Mouse (Mus musculus): ENCODE measurements around the gene Pknox1.

The Pknox1 gene

DNA sequence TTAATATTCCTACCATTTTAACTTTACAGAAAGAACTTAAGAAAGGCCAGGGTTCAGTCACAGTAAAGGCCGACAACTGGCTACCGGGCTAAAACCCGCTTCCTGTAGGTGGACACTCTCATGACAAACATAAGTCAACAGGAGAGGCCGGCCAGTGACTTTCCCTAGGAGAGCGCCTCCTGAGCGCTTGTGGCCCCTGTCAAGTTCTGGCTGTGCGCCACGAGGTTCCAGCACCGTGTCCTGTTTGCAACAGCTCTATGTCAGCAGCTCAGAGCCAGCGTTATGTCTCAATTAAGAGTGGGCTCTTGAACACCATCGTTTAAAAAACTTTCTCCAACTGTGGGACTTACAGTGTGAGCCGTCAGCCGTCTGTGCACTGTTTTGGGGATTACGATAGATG is 87.6 kb downstream of the Pknox1 start:
- no peak for DNase-seq (ENCODE audit: low read depth, low spot score)

DNA sequence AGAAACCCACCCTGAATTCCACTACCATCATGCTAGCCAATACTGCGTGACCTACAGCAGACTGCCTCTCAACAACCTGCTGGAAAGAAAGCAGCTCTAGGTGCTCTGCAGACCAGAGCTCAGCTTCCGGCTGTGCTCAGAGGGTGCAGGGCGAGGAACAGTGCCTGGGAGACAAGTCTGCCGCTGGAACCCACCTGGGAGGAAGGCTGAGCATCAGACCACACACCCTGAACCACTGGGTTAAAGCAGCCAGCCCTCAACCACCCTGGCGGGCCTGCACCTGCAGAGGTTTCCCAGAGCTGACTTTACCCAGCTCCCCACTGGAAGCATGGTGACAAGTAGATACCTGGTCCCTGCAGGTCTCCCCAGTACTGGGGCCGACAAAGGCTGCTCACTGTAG is 88.7 kb downstream of the Pknox1 start:
- no peak for DNase-seq (ENCODE audit: low read depth, low spot score)

DNA sequence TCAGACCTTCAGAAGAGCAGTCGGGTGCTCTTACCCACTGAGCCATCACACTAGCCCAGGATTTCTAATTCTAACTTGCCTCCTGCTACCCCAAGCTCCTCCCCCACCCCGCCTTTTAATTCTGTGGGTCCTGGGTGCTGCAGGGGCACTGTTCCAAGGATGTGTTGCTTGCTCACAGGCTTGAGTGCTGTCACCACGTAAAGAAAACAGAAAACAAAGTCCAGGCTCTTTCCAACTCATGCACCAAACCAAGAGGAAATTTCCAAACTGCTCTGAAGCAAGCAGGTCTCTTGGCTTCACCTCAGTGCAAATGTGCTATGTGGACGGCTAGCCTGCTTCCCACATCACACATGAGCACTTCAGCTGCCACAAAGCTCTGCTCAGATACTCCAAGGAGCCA is 90.8 kb downstream of the Pknox1 start:
- no peak for DNase-seq (ENCODE audit: low read depth, low spot score)

DNA sequence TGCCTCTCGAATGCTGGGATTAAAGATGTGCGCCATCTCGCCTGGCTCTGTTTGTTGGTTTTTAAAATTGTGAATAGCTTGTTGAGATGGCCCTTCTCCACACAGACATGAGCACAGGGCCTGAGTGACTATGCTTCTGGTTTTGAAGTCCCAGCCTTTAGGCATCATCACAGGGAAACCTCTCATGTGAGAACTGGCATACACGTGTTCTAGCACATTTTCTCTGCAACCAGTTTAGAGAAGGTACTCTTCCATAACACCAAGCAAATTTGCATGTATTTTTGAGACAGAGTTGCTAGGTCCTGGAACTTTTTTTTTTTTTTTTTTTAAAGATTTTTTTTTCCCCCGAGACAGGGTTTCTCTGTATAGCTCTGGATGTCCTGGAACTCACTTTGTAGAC is 92.1 kb downstream of the Pknox1 start:
- no peak for DNase-seq (ENCODE audit: low read depth, low spot score)

Data from A20 (cell line).